Mouse (Mus musculus): ENCODE measurements at regions not wholly inside any gene's neighbourhood (a gene's known extent, or its start where the extent isn't known, plus 50 kb on each side); places are given as distances from the start of the nearest gene placed in this dataset.

GRCm38 (mm10) chr13:116414473-116414872 lies 105.0 kb upstream of the Isl1 start:
- no peak for DNase-seq (ENCODE audit: low read depth)

- no peak for DNase-seq (ENCODE audit: low read depth)
Observed at GRCm38 (mm10) chr13:116410682-116411081, 101.2 kb upstream of the Isl1 start.
